Mouse (Mus musculus) ES-E14 (cell line): ENCODE data around the gene Rnf187. TPM values are rescaled to one million over a fixed set of nuclear protein-coding genes. Genes with fewer than 3 reads are reported as not detected.

Experiments used
- DNase-seq: peaks from one replicate; pipeline ENCODE4 v3.0.0-alpha.2; 2013; ENCODE audit warnings: low read depth, low spot score
- H3K27ac ChIP-seq: 2 replicates; pipeline ENCODE4 v1.5.1; 2012; ENCODE audit warnings: low read depth, mild to moderate bottlenecking, low read length, moderate library complexity, mixed read lengths; ENCODE audit not compliant: poor library complexity, insufficient read depth, severe bottlenecking
- H3K36me3 ChIP-seq: 2 replicates; pipeline ENCODE4 v1.6.1; 2012; ENCODE audit warnings: mild to moderate bottlenecking, low read length, moderate library complexity, mixed read lengths; ENCODE audit not compliant: control insufficient read depth, poor library complexity, insufficient read depth, severe bottlenecking
- H3K4me1 ChIP-seq, 2 experiments: fragments of 150-350 bp in 1 of 2; sonication (generic) in 1 of 2; 2 replicates each; pipeline ENCODE4 v1.6.1; 2012; ENCODE audit warnings: low read length in 2 of 2, mild to moderate bottlenecking in 1 of 2, mixed read lengths in 1 of 2; ENCODE audit not compliant: control insufficient read depth in 2 of 2, insufficient read depth in 2 of 2, poor library complexity in 1 of 2
- H3K4me3 ChIP-seq, 2 experiments: fragments of 150-350 bp in 1 of 2; sonication (generic) in 1 of 2; 2 replicates each; pipeline ENCODE4 v1.5.1; 2012; ENCODE audit warnings: low read length in 2 of 2, low read depth in 1 of 2, mild to moderate bottlenecking in 1 of 2, mixed read lengths in 1 of 2; ENCODE audit not compliant: insufficient read depth in 1 of 2, poor library complexity in 1 of 2, severe bottlenecking in 1 of 2
- H3K9ac ChIP-seq: 2 replicates; pipeline ENCODE4 v1.6.1; 2012; ENCODE audit warnings: low read depth, mild to moderate bottlenecking, low read length, mixed read lengths; ENCODE audit not compliant: poor library complexity, insufficient read depth, severe bottlenecking
- H3K9me3 ChIP-seq: fragments of 150-350 bp; sonication (generic); 2 replicates; pipeline ENCODE4 v1.6.1; 2012; ENCODE audit warnings: low read depth, mild to moderate bottlenecking, low read length; ENCODE audit not compliant: control insufficient read depth, insufficient read depth
- CHD2 ChIP-seq: IDR thresholded peaks from 2 replicates; pipeline ENCODE4 v1.6.1; 2014; ENCODE audit warnings: mild to moderate bottlenecking, low read depth, low read length, inconsistent platforms
- HCFC1 ChIP-seq: IDR thresholded peaks from 2 replicates; pipeline ENCODE4 v1.6.1; 2012; ENCODE audit warnings: low read length, inconsistent platforms, borderline replicate concordance; ENCODE audit not compliant: insufficient read depth
- MAFK ChIP-seq: IDR thresholded peaks from 2 replicates; pipeline ENCODE4 v1.6.1; 2014; ENCODE audit warnings: mild to moderate bottlenecking, low read depth, low read length, inconsistent platforms; ENCODE audit not compliant: insufficient read depth
- ZC3H11A ChIP-seq: IDR thresholded peaks from 2 replicates; pipeline ENCODE4 v1.6.1; 2012; ENCODE audit warnings: low read depth, mild to moderate bottlenecking, inconsistent platforms, low read length, borderline replicate concordance
- ZNF384 ChIP-seq: IDR thresholded peaks from 2 replicates; pipeline ENCODE4 v1.6.1; 2012; ENCODE audit warnings: low read depth, low read length, inconsistent platforms
- in situ Hi-C, 2 experiments: fragments of 600-800 bp; cut with MboI; formaldehyde crosslinking; loops; one replicate each; pipeline ENCODE4 v1.15.1; 2025; ENCODE audit warnings: low sequenced_read_pairs in 2 of 2, inconsistent platforms in 1 of 2; ENCODE audit not compliant: unreplicated experiment in 2 of 2
- total RNA-seq: library from RNA; depleted of rRNA; stranded (reverse); fragments of 300-350 nt; gene quantifications from 2 replicates; pipeline ENCODE4 v1.2.3, GENCODE M21; 2012

Rnf187 gene
- total RNA-seq, 1 experiment = 115 TPM

DNA sequence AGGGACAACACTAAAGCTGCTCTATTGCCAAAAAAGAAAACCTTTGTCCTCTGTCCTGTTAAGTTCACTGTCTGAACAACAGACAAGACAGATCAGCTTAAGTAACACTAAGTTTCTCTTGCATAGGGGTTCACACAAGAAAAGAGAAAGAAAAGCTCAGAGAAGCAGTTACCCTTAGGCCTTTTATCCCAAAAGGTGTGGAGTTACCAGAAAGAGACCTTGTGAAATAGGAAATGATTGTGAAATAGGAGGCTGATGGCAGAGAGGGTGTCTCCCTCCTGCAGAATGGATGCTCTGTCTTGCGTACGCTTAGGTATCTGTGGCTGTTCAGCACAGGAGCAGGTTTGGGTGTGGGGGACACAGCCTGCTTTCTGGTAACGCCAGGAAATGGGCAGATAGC is 40.5 kb upstream of the Rnf187 start:
- Histone ChIP-seq H3K4me1 (peaks cover 3 to 13% of the 10 kb centered on the region in 2 experiments; a peak in 3 of 4 replicates), H3K9ac (peak overlapping the region; percentile 75), H3K4me3 (peak overlapping the region; percentile 81 to 95), H3K27ac (peak overlapping the region; percentile 29; the same call in 1 of the 2 replicates), H3K9me3 (no peaks in the 10 kb centered on the region), H3K36me3 (peaks cover 18% of the 10 kb centered on the region)
- no peak for TF ChIP-seq MAFK
- no peak for TF ChIP-seq ZNF384
- no peak for TF ChIP-seq HCFC1
- TF ChIP-seq ZC3H11A = no peak
- no peak for TF ChIP-seq CHD2
- in situ Hi-C loops = no loop called here
- no peak for DNase-seq

DNA sequence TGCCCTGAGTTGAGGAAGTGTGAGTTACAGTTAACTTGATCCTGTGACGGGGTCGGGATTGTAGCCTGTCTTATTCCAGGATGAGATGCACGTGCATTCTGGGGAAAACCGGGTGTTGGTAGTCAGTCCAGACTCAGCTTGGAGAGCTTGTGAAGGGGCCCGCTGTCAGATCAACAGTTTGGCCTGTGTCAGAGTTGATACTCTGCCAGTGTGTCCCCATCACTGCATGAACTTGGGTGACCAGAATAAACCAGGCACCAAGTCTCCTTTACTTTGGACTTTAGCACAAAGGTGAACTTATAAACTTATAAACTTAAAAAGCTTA is 40.0 kb upstream of the Rnf187 start:
- Histone ChIP-seq H3K27ac (no peak overlapping the region), H3K9me3 (no peaks in the 10 kb centered on the region), H3K36me3 (peaks cover 15% of the 10 kb centered on the region), H3K4me3 (peak overlapping the region; percentile 81 to 95), H3K4me1 (peaks cover 3 to 13% of the 10 kb centered on the region in 2 experiments; a peak in 3 of 4 replicates), H3K9ac (peak overlapping the region; percentile 84)
- no peak for DNase-seq
- no peak for TF ChIP-seq CHD2
- TF ChIP-seq ZNF384 = no peak
- TF ChIP-seq HCFC1 = no peak
- no peak for TF ChIP-seq ZC3H11A
- in situ Hi-C loops = no loop called here

DNA sequence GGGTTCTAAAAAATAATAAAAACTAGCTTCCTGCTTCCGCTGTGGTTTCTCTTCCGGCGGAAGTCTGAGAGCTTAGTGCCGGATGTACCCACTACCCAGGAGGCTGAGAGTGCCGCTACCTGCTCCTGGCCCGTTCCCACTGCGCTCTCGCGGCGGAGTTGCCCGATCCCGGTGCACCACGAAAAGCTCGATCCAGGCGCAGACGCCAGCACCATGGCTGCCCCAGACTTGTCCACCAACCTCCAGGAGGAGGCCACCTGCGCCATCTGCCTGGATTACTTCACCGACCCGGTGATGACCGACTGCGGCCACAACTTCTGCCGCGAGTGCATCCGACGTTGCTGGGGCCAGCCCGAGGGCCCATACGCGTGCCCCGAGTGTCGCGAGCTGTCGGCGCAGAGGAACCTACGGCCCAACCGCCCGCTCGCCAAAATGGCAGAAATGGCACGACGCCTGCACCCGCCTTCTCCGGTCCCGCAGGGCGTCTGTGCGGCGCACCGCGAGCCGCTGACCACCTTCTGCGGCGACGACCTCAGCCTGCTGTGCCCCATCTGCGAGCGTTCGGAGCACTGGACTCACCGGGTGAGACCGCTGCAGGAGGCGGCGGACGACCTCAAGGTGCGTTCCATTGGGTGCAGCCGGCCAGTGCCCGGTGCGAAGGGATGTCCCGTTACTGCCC is 39.5 kb upstream of the Rnf187 start, which contains the start of gene Trim11:
Gene Trim11, plus strand, starts transcription at position 67 of the 679 bp plus-strand sequence.
- H3K4me3 ChIP-seq = peak within 1 kb of the TSS; percentile 81 to 95
- H3K36me3 ChIP-seq = peaks cover 13% of the 10 kb centered on the region
- TF ChIP-seq ZNF384 (0 out of 2 replicates have a peak, but pooled peaks have one; percentile 17), ZC3H11A (no peak)
- peaks cover 3 to 13% of the 10 kb centered on the region in 2 experiments; a peak in 3 of 4 replicates for H3K4me1 ChIP-seq
- no peak for DNase-seq
- H3K9ac ChIP-seq = peak within 1 kb of the TSS; percentile 84
- no peaks in the 10 kb centered on the region for H3K9me3 ChIP-seq
- no peak within 1 kb of the TSS for H3K27ac ChIP-seq
- in situ Hi-C loops = no loop called here

DNA sequence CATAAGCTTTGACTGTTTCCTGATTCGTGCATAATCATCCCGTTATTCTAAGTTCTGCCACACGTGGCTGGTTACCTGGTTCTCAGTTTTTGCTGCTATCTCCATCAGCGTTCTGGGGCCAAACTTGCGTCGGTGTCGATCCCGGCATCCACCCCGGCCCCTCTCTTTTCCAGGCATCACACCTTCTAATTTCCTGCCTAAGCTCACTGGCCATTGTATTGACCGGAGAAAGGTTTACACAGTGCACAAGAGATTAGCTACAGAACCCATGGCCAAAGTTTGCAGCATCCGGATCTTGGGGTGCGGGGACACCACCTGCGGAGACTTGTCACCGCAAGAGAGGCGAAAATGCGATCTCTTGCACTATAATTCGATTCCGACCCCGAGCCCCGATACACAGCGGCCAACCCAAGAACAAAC is 38.9 kb upstream of the Rnf187 start:
- Histone ChIP-seq H3K4me3 (peak overlapping the region; percentile 81 to 95), H3K4me1 (peaks cover 3 to 13% of the 10 kb centered on the region in 2 experiments; a peak in 3 of 4 replicates), H3K9ac (peak overlapping the region; percentile 84), H3K27ac (no peak overlapping the region), H3K36me3 (peaks cover 10% of the 10 kb centered on the region), H3K9me3 (no peaks in the 10 kb centered on the region)
- TF ChIP-seq MAFK (no peak), HCFC1 (no peak), ZC3H11A (no peak), CHD2 (no peak), ZNF384 (no peak)
- DNase-seq = no peak
- in situ Hi-C loops = no loop called here

DNA sequence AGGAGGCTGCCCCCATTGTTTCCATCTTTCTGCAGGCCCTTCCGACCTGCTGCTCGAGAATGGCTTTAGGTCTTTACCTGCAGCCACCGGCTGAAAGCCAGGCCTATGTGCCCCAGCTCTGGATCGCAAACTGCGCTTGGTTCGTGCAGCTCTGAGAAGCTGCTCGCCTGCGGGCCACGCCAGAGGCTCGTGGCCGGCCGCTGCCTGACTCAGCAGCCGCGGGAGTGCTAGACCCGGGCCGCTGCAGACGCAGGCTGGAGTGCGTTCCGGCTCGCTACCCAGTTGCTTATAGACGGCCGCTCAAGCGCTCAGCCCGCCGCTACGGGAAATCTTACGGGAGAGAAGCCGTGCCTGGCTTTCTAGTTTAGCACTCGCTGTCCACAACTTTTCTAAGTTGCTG is 38.4 kb upstream of the Rnf187 start:
- Histone ChIP-seq H3K9me3 (no peaks in the 10 kb centered on the region), H3K36me3 (peaks cover 6% of the 10 kb centered on the region), H3K9ac (peak overlapping the region; percentile 84), H3K4me3 (peak overlapping the region; percentile 81 to 95), H3K4me1 (peaks cover 3 to 13% of the 10 kb centered on the region in 2 experiments; a peak in 3 of 4 replicates), H3K27ac (no peak overlapping the region)
- in situ Hi-C loops = no loop called here
- TF ChIP-seq CHD2 = no peak
- no peak for TF ChIP-seq MAFK
- no peak for TF ChIP-seq HCFC1
- no peak for TF ChIP-seq ZC3H11A
- TF ChIP-seq ZNF384 = no peak
- no peak for DNase-seq
